Mouse (Mus musculus): ENCODE measurements at regions not wholly inside any gene's neighbourhood (a gene's known extent, or its start where the extent isn't known, plus 50 kb on each side); places are given as distances from the start of the nearest gene placed in this dataset.

DNA sequence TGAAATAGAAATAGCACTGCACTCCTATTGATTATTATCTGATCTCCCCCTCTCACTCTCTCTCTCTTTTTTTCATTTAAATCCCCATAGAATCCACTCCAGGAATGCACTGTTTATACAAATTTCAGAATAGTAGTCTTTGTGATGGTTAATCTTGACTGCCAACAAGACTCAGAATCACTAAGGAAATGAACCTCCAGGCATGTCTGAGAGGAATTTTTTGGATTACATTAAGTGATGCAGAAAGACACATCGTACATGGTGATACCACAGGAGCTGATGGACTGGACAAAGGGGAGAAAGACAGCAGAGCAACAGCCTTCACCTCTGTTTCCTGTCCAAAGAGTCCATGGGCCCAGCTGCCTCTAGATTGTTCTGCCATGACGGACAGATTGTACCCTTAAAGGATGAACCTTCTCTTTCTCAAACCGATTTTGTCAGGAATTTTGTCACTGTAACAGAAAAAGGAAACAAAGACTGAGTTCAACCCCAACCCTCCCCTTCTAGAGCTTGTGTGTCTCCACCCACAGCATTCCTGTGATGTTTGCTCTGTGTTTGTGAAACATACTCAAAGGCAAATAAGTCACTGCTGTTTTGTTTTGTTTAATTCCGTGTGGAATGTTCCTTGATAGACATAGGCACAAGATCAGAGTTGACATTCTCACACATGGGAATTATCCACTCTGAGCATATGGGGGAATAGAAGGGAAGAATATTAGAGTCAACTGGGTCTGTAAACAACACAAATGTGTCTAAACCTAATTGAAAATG is 59.1 kb upstream of the Gm34302 start:
- ATAC-seq: no peak

- ATAC-seq: no peak
Measured at GRCm38 (mm10) chr3:63538881-63539280, 55.2 kb upstream of the Gm34302 start.

DNA sequence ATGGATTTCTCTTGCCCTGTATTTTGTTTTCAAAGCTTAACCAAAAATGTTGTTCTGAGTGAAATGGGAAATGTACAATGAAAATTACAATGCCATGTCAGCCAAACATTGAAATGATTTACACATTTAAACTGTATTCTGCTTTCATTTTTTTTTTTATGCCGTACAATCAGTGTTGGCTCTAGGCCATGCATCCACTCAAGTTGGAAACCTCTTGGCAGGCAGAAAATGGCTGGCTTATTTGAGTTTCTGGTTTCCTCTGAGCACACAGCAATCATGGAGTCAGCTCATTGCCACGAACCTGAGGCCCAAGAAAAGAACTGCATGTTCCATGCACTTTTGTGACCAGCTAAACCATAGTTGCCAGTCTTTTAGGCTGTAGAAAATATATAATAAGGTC is 50.5 kb upstream of the Gm34302 start:
- no peak for ATAC-seq

Measured in activated CD4-positive, CD25-positive, alpha-beta regulatory T cell, adult 4 months (primary cell).